Mouse (Mus musculus): ENCODE data around the gene Sptb. TPM values are rescaled to one million over a fixed set of nuclear protein-coding genes. Genes with fewer than 3 reads are reported as not detected.

Sptb gene
- polyA plus RNA-seq, 1 experiment: 18.9 TPM

DNA sequence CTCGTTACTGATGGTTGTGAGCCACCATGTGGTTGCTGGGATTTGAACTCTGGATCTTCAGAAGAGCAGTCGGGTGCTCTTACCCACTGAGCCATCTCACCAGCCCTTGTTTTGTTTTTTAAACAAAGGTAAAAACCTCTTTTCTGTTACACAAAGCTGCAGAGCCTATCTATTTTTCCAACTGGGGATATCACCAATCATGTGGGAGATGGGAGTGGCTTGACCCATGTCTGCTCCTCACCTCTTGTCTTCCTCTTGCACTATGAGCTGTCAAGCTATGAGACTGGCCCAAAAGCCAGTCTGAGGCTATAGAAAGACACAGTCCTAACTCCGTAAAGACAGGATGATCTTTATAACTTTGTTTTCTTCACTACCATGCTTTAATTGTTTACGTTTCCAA is 8.0 kb upstream of the Sptb start:
- no peak for TF ChIP-seq POLR2A (IDR thresholded peaks at IDR 0.05; ENCODE audit: low read depth, low read length)
- TF ChIP-seq CTCF (IDR thresholded peaks at IDR 0.05; ENCODE audit: extremely low read depth, insufficient read depth, insufficient read length, insufficient replicate concordance): no peak
- Histone ChIP-seq H3K4me3 (ENCODE audit: extremely low read depth, insufficient read depth, insufficient read length) (no peak overlapping the region), H3K27me3 (ENCODE audit: control insufficient read depth, insufficient read depth, low read length) (no peaks in the 10 kb centered on the region), H3K4me1 (ENCODE audit: control insufficient read depth, insufficient read depth, insufficient read length) (no peaks in the 10 kb centered on the region), H3K27ac (ENCODE audit: insufficient read depth, low read length) (no peak overlapping the region), H3K36me3 (ENCODE audit: control insufficient read depth, insufficient read depth, low read length) (no peaks in the 10 kb centered on the region)
- 81% methylated on average over 4 of the region's 4 CpGs for WGBS
- DNase-seq (ENCODE audit: low read depth in 1 of 2, low spot score in 2 of 2): no peak

DNA sequence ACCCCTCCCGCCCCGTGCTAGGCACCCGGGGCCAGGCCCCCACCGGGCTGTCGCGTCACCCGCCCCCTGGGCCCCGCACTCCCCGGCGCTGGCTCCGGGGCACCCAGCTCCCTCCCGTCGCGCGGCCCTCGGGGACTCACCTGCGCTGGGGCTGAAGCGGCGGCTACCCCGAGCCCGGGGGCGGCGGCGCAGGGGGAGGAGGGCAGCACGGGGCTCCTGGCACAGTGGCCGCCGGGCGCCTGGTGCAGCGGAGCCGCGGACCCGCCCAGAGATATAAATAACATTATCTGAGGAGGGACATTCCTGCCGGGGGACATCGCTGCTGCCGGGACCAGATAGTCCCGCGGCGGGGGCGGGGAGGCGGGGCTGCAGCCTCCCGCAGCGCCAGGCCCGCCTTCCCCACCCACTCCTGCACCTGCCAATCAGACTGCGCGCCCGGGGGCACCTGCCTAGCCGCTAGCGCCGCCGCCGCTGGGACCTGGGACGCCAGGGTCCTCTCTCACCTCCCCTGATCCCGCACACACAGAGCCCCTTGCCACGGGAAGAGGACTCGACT is 474 bp downstream of the Sptb start:
- peak in 1 of 2 experiments; percentile 54 for DNase-seq (ENCODE audit: low read depth in 1 of 2, low spot score in 2 of 2)
- H3K4me3 ChIP-seq (ENCODE audit: extremely low read depth, insufficient read depth, insufficient read length): peak overlapping the region; percentile 77
- peaks cover 7% of the 10 kb centered on the region for H3K4me1 ChIP-seq (ENCODE audit: control insufficient read depth, insufficient read depth, insufficient read length)
- under 1% methylated on average over 54 of the region's 55 CpGs for WGBS
- no peaks in the 10 kb centered on the region for H3K36me3 ChIP-seq (ENCODE audit: control insufficient read depth, insufficient read depth, low read length)
- H3K27ac ChIP-seq (ENCODE audit: insufficient read depth, low read length): peak overlapping the region; percentile 59
- TF ChIP-seq POLR2A (IDR thresholded peaks at IDR 0.05; ENCODE audit: low read depth, low read length) (no peak), CTCF (IDR thresholded peaks at IDR 0.05; ENCODE audit: extremely low read depth, insufficient read depth, insufficient read length, insufficient replicate concordance) (0 out of 2 replicates have a peak, but pooled peaks have one; percentile 0)
- H3K27me3 ChIP-seq (ENCODE audit: control insufficient read depth, insufficient read depth, low read length): peaks cover 18% of the 10 kb centered on the region

DNA sequence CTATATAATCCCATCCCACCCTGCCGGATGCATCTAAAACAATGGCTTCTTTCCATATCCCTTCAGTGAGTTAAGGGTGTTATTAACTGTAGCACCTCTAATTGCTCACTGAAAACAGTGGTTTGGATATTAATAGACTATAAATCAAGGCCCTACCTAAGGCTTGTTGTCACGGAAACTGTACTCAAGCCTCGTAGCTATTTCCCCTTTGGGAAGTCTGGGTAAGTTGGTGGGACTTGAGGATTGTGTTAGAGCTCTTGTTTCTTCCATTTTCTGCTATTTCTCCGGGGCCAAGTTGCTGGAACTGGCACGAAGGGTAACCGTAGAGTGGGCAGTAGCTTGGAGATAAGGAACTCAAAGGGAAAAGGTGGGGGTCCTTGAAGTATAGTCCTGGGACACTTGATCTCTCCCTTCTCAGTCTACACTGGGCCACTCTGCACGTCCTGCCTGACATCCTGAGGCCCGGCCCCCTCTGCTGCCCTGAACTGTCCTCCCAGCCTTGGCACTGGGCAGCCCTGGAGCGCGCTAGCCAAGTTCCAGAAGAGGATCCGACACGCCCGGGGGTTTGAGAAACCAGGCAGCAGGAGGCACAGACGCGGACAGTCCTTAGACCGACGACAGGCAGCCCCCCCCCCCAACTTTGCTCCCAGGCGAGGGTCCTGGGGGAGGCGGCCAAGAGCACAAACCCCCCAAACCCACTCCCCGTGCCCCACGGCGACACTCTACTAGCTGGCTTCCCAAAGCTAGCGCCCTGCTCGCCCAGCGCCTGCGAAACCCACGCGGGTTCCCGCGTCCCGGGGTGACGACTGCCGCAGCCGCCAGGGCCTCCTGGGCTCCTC is 1.2 kb downstream of the Sptb start:
- peaks cover 7% of the 10 kb centered on the region for H3K4me1 ChIP-seq (ENCODE audit: control insufficient read depth, insufficient read depth, insufficient read length)
- H3K27me3 ChIP-seq (ENCODE audit: control insufficient read depth, insufficient read depth, low read length): peaks cover 18% of the 10 kb centered on the region
- peak overlapping the region; percentile 77 for H3K4me3 ChIP-seq (ENCODE audit: extremely low read depth, insufficient read depth, insufficient read length)
- no peak for DNase-seq (ENCODE audit: low read depth in 1 of 2, low spot score in 2 of 2)
- H3K36me3 ChIP-seq (ENCODE audit: control insufficient read depth, insufficient read depth, low read length): no peaks in the 10 kb centered on the region
- TF ChIP-seq POLR2A (IDR thresholded peaks at IDR 0.05; ENCODE audit: low read depth, low read length): no peak
- TF ChIP-seq CTCF (IDR thresholded peaks at IDR 0.05; ENCODE audit: extremely low read depth, insufficient read depth, insufficient read length, insufficient replicate concordance): no peak
- peak overlapping the region; percentile 5; the same call in 1 of the 2 replicates for H3K27ac ChIP-seq (ENCODE audit: insufficient read depth, low read length)
- WGBS: 10% methylated on average over 34 of the region's 34 CpGs

DNA sequence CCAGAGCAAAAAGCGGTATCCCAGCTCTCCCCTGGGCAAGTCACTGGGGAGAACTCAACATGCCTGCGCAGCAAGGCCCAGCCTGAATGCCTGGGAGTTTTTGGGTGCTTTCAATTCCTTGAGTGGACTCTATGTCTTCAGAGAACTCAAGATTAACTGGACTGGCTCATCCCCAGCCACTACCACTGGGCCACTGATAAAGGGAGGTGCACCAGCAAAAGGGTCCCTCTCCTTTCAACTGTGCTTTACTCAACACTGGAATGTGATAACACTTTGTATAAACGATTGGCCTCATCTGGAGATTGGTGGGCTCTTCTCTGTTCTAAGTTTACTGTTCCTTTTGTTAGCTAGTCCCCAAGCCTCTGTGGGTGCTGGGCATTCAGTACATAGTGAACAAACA is 2.2 kb downstream of the Sptb start:
- Histone ChIP-seq H3K36me3 (ENCODE audit: control insufficient read depth, insufficient read depth, low read length) (no peaks in the 10 kb centered on the region), H3K27ac (ENCODE audit: insufficient read depth, low read length) (no peak overlapping the region), H3K27me3 (ENCODE audit: control insufficient read depth, insufficient read depth, low read length) (peaks cover 18% of the 10 kb centered on the region), H3K4me1 (ENCODE audit: control insufficient read depth, insufficient read depth, insufficient read length) (peaks cover 7% of the 10 kb centered on the region), H3K4me3 (ENCODE audit: extremely low read depth, insufficient read depth, insufficient read length) (no peak overlapping the region)
- DNase-seq (ENCODE audit: low read depth in 1 of 2, low spot score in 2 of 2): no peak
- 77% methylated on average over 3 of the region's 3 CpGs for WGBS
- no peak for TF ChIP-seq CTCF (IDR thresholded peaks at IDR 0.05; ENCODE audit: extremely low read depth, insufficient read depth, insufficient read length, insufficient replicate concordance)

DNA sequence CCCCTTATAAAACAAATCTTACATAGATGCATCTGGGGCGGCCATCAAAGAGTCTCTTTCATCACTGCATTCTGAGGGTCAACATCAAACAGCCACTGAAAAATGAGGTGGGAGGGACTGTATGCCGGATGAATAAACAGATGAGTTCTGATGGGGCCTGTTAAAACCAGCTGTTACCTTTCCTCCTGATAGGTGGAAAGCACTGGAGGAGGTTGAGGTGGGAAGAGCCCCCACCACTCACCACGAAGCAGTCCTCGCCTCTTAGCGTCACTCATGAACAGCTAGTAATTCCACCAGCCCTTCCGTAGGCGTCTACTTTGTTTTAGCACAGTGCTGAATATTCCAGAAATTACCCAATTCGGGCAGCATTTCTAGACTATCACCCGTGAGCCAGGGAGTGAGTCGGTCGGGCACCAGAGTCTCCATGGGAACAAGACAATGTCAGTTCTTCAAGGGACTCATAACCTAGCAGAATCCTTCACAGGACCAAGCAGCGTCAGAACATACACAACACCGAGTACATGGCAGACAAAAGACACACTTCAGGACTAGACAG is 13.9 kb downstream of the Sptb start:
- Histone ChIP-seq H3K36me3 (ENCODE audit: control insufficient read depth, insufficient read depth, low read length) (no peaks in the 10 kb centered on the region), H3K4me1 (ENCODE audit: control insufficient read depth, insufficient read depth, insufficient read length) (peaks cover 3% of the 10 kb centered on the region; the same call in 1 of the 2 replicates), H3K27ac (ENCODE audit: insufficient read depth, low read length) (no peak overlapping the region), H3K4me3 (ENCODE audit: extremely low read depth, insufficient read depth, insufficient read length) (no peak overlapping the region), H3K27me3 (ENCODE audit: control insufficient read depth, insufficient read depth, low read length) (no peaks in the 10 kb centered on the region)
- no peak for DNase-seq (ENCODE audit: low read depth in 1 of 2, low spot score in 2 of 2)
- WGBS: 90% methylated on average over 13 of the region's 13 CpGs
- TF ChIP-seq CTCF (IDR thresholded peaks at IDR 0.05; ENCODE audit: extremely low read depth, insufficient read depth, insufficient read length, insufficient replicate concordance) (no peak), POLR2A (IDR thresholded peaks at IDR 0.05; ENCODE audit: low read depth, low read length) (no peak)

DNA sequence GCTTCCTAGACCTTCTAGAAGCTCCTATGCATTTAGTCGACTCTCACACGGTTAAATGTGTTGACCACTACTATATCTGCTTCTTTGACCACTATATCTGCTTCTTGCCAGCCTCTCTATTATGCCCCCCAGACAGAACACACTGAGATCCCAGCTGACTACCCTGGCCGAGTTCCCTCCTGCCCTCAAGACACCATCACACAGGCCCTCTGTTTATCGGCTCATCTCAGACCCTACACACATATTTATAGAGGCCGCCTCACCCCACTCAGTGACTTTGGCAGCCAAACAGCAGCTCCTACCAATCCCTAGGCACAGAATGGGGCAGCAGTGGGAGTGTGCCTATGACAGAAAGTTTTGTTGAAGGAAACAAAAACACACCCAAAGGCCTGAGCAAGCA is 14.6 kb downstream of the Sptb start:
- Histone ChIP-seq H3K27me3 (ENCODE audit: control insufficient read depth, insufficient read depth, low read length) (no peaks in the 10 kb centered on the region), H3K27ac (ENCODE audit: insufficient read depth, low read length) (no peak overlapping the region), H3K4me3 (ENCODE audit: extremely low read depth, insufficient read depth, insufficient read length) (no peak overlapping the region), H3K4me1 (ENCODE audit: control insufficient read depth, insufficient read depth, insufficient read length) (peaks cover 3% of the 10 kb centered on the region; the same call in 1 of the 2 replicates), H3K36me3 (ENCODE audit: control insufficient read depth, insufficient read depth, low read length) (no peaks in the 10 kb centered on the region)
- TF ChIP-seq POLR2A (IDR thresholded peaks at IDR 0.05; ENCODE audit: low read depth, low read length) (no peak), CTCF (IDR thresholded peaks at IDR 0.05; ENCODE audit: extremely low read depth, insufficient read depth, insufficient read length, insufficient replicate concordance) (no peak)
- 86% methylated on average over 5 of the region's 5 CpGs for WGBS
- DNase-seq (ENCODE audit: low read depth in 1 of 2, low spot score in 2 of 2): no peak

Measured in spleen, adult 2 months (tissue).